Mouse (Mus musculus) neutrophil, adult 5-6 weeks (primary cell): ENCODE measurements around the gene Slc44a4. TPM values are rescaled to one million over a fixed set of nuclear protein-coding genes. Genes with fewer than 3 reads are reported as not detected.

Source experiments
- ATAC-seq: fragments of 151-379, 151-347 bp; 2 replicates; pipeline ENCODE4 v1.8.0; 2017; ENCODE audit warnings: mild to moderate bottlenecking, moderate TSS enrichment; ENCODE audit not compliant: insufficient number of reproducible peaks, poor library complexity, low FRiP score, severe bottlenecking; ENCODE audit errors: extremely low read depth
- total RNA-seq: library from RNA; stranded (forward); fragments of 200-1000 nt; gene quantifications from 2 replicates; pipeline ENCODE4 v1.2.3, GENCODE M21; 2017

The Slc44a4 gene
- total RNA-seq, 1 experiment from 2014 or later: 1.4 TPM

DNA sequence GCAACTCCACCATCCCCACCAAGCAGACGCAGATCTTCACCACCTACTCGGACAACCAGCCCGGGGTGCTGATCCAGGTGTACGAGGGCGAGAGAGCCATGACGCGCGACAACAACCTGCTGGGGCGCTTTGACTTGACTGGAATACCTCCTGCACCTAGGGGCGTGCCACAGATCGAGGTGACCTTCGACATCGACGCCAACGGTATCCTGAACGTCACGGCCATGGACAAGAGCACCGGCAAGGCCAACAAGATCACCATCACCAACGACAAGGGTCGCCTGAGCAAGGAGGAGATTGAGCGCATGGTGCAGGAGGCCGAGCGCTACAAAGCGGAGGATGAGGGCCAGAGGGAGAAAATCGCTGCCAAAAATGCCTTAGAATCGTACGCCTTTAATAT is 64.0 kb downstream of the Slc44a4 start:
- no peak for ATAC-seq

GRCm38 (mm10) chr17:34979631-34980030 is 65.4 kb downstream of the Slc44a4 start:
- ATAC-seq: no peak

Other genes starting within 250 kb of the Slc44a4 start
- gene Tnxb, start 243.9 kb upstream of the Slc44a4 start, total RNA-seq: not detected in 2 replicates
- 0.12 and 0.23 TPM in 2 replicates for gene C4b, start 170.6 kb upstream of the Slc44a4 start, total RNA-seq
- gene Cyp21a1, start 109.9 kb upstream of the Slc44a4 start, total RNA-seq: not detected in 2 replicates
- 23.5 and 39.9 TPM in 2 replicates for gene Stk19, start 77.5 kb upstream of the Slc44a4 start, total RNA-seq
- 36.1 and 45.8 TPM in 2 replicates for gene Dxo, start 77.4 kb upstream of the Slc44a4 start, total RNA-seq
- gene Skiv2l, start 64.3 kb upstream of the Slc44a4 start, total RNA-seq: 79.7 and 92.2 TPM in 2 replicates
- 22.6 and 36.0 TPM in 2 replicates for gene Nelfe, start 64.1 kb upstream of the Slc44a4 start, total RNA-seq
- gene Cfb, start 51.9 kb upstream of the Slc44a4 start, total RNA-seq: 0.58 and 0.98 TPM in 2 replicates
- 2.8 and 3.8 TPM in 2 replicates for gene Zbtb12, start 35.0 kb upstream of the Slc44a4 start, total RNA-seq
- gene Gm20547, start 32.4 kb upstream of the Slc44a4 start, total RNA-seq: not detected in 2 replicates
- not detected in 2 replicates for gene C2, start 16.2 kb upstream of the Slc44a4 start, total RNA-seq
- gene Ehmt2, start 16.0 kb upstream of the Slc44a4 start, total RNA-seq: 87.4 and 99.7 TPM in 2 replicates
- gene Neu1, start 16.8 kb downstream of the Slc44a4 start, total RNA-seq: 66.7 and 66.9 TPM in 2 replicates
- gene Hspa1b, start 44.8 kb downstream of the Slc44a4 start, total RNA-seq: 5.9 and 8.0 TPM in 2 replicates
- not detected in 2 replicates for gene Gm20481, start 55.4 kb downstream of the Slc44a4 start, total RNA-seq
- 5.6 and 6.4 TPM in 2 replicates for gene Hspa1a, start 57.7 kb downstream of the Slc44a4 start, total RNA-seq
- not detected in 2 replicates for gene Hspa1l, start 58.2 kb downstream of the Slc44a4 start, total RNA-seq
- gene Lsm2, start 67.4 kb downstream of the Slc44a4 start, total RNA-seq: 10.1 and 11.4 TPM in 2 replicates
- gene Vars, start 86.5 kb downstream of the Slc44a4 start, total RNA-seq: 243 and 266 TPM in 2 replicates
- gene Vwa7, start 102.1 kb downstream of the Slc44a4 start, total RNA-seq: 0.61 and 1.2 TPM in 2 replicates
- 2.0 and 2.6 TPM in 2 replicates for gene Sapcd1, start 113.5 kb downstream of the Slc44a4 start, total RNA-seq
- gene Msh5, start 132.3 kb downstream of the Slc44a4 start, total RNA-seq: 4.7 and 7.0 TPM in 2 replicates
- 394 and 439 TPM in 2 replicates for gene Clic1, start 135.5 kb downstream of the Slc44a4 start, total RNA-seq
- 4.5 and 8.1 TPM in 2 replicates for gene Ddah2, start 144.6 kb downstream of the Slc44a4 start, total RNA-seq
- gene Ly6g6c, start 150.9 kb downstream of the Slc44a4 start, total RNA-seq: 0.49 TPM in 1 of 2 replicates, not detected in the other
- gene Mpig6b, start 151.7 kb downstream of the Slc44a4 start, total RNA-seq: 1.5 and 2.1 TPM in 2 replicates
- gene Ly6g6e, start 162.4 kb downstream of the Slc44a4 start, total RNA-seq: not detected in 2 replicates
- not detected in 2 replicates for gene Ly6g6d, start 163.6 kb downstream of the Slc44a4 start, total RNA-seq
- gene Ly6g6f, start 171.1 kb downstream of the Slc44a4 start, total RNA-seq: 0.49 TPM in 1 of 2 replicates, not detected in the other
- gene Abhd16a, start 174.8 kb downstream of the Slc44a4 start, total RNA-seq: 33.2 and 43.8 TPM in 2 replicates
- not detected in 2 replicates for gene Ly6g5c, start 193.8 kb downstream of the Slc44a4 start, total RNA-seq
- 0.58 and 1.5 TPM in 2 replicates for gene Ly6g5b, start 201.0 kb downstream of the Slc44a4 start, total RNA-seq
- gene Gpank1, start 207.0 kb downstream of the Slc44a4 start, total RNA-seq: 73.7 and 74.5 TPM in 2 replicates
- gene Csnk2b, start 207.6 kb downstream of the Slc44a4 start, total RNA-seq: 214 and 240 TPM in 2 replicates
- 36.5 and 48.5 TPM in 2 replicates for gene D17H6S53E, start 211.9 kb downstream of the Slc44a4 start, total RNA-seq
- gene Apom, start 217.6 kb downstream of the Slc44a4 start, total RNA-seq: 0.58 TPM in 1 of 2 replicates, not detected in the other
- gene Bag6, start 220.7 kb downstream of the Slc44a4 start, total RNA-seq: 159 and 160 TPM in 2 replicates